Mouse (Mus musculus) stomach, embryonic 14.5 days (tissue): Measurements from ENCODE around the gene Ifrd1. TPM values are rescaled to one million over a fixed set of nuclear protein-coding genes. Genes with fewer than 3 reads are reported as not detected.

Experiments used
- ATAC-seq: fragments of 200-750 bp; cut with Nextera tagmentation; 2 replicates; pipeline ENCODE4 v1.8.0; 2017; ENCODE audit warnings: low read depth, moderate TSS enrichment; ENCODE audit not compliant: insufficient number of reproducible peaks, insufficient read depth, low FRiP score
- H3K27ac ChIP-seq: fragments of 300-500 bp; sonication (generic); 2 replicates; pipeline ENCODE4 v1.5.1; 2014; ENCODE audit warnings: mild to moderate bottlenecking, low read length, moderate library complexity, mixed read lengths
- H3K27me3 ChIP-seq: fragments of 300-500 bp; sonication (generic); 2 replicates; pipeline ENCODE4 v1.6.1; 2014; ENCODE audit warnings: low read length, control low read depth, mixed read lengths; ENCODE audit not compliant: control insufficient read depth, insufficient read depth
- H3K36me3 ChIP-seq: fragments of 300-500 bp; sonication (generic); 2 replicates; pipeline ENCODE4 v1.6.1; 2014; ENCODE audit warnings: mild to moderate bottlenecking, control low read depth, low read length, moderate library complexity, mixed read lengths; ENCODE audit not compliant: control insufficient read depth, insufficient read depth
- H3K4me1 ChIP-seq: fragments of 300-500 bp; sonication (generic); 2 replicates; pipeline ENCODE4 v1.6.1; 2014; ENCODE audit warnings: low read length, control low read depth, mixed read lengths; ENCODE audit not compliant: control insufficient read depth, insufficient read depth
- H3K4me2 ChIP-seq: fragments of 300-500 bp; sonication (generic); replicated peaks from 2 replicates; pipeline ENCODE4 v1.6.1; 2014; ENCODE audit warnings: low read depth, low read length, control low read depth
- H3K4me3 ChIP-seq: fragments of 300-500 bp; sonication (generic); 2 replicates; pipeline ENCODE4 v1.5.1; 2014; ENCODE audit warnings: low read depth, low read length, control low read depth
- H3K9ac ChIP-seq: fragments of 300-500 bp; sonication (generic); replicated peaks from 2 replicates; pipeline ENCODE4 v1.6.1; 2014; ENCODE audit warnings: low read depth, mild to moderate bottlenecking, control low read depth, low read length, moderate library complexity, mixed read lengths
- H3K9me3 ChIP-seq: fragments of 300-500 bp; sonication (generic); 2 replicates; pipeline ENCODE4 v1.6.1; 2016; ENCODE audit warnings: low read depth, low read length, control low read depth; ENCODE audit not compliant: control insufficient read depth
- WGBS: fragments of 180-500 bp; shearing (Covaris S2); extraction: QIAGEN DNeasy Blood & Tissue Kit; methylation state at CpG from one replicate; pipeline ENCODE4 v1.1.7; 2014; 5-methylcytosine and 5-hydroxymethylcytosine counted together
- polyA plus RNA-seq: library from polyadenylated mRNA; unstranded; fragments of >200 nt; fragmentation: Nextera tagmentation; extraction: Ambion mirVana; gene quantifications from 2 replicates; pipeline ENCODE4 v1.2.1, GENCODE M21; 2014

Ifrd1 gene
- polyA plus RNA-seq, 1 experiment from 2014 or later = 86.2 TPM

DNA sequence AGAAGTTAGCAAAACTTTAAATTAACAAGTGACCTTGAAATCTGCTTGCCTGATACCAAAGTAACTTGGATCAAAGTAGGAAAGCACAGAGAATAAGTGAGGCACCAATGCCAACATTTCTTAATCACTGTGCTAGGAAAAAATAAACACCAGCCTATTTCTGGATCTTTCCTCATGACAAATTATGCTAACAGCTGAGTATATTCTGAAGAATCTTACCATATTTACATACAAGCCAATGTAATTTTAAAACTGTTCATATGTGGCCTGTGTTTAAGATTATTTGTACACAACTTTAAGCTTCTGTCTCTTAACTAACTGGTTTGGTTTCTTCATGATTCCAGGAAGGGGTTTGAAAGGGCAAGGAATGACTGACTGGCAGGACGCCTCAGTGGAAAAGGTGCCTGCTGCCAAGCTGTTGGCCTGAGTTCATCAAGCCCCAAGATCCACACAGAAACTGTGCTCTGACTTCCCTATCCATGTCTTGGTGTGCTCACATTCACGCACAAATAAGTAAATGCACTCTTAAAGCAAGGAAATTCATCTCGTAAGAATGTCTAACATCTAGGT is 28.2 kb downstream of the Ifrd1 start:
- Histone ChIP-seq H3K27me3 (no peaks in the 10 kb centered on the region), H3K27ac (no peak overlapping the region), H3K4me3 (no peak overlapping the region; the same call in 1 of the 2 replicates), H3K9me3 (no peaks in the 10 kb centered on the region), H3K36me3 (peaks cover 18% of the 10 kb centered on the region), H3K4me1 (peaks cover 6% of the 10 kb centered on the region; the same call in 1 of the 2 replicates), H3K9ac (no peak overlapping the region), H3K4me2 (peak overlapping the region; percentile 58)
- WGBS = 41% methylated on average over 3 of the region's 3 CpGs
- no peak for ATAC-seq

DNA sequence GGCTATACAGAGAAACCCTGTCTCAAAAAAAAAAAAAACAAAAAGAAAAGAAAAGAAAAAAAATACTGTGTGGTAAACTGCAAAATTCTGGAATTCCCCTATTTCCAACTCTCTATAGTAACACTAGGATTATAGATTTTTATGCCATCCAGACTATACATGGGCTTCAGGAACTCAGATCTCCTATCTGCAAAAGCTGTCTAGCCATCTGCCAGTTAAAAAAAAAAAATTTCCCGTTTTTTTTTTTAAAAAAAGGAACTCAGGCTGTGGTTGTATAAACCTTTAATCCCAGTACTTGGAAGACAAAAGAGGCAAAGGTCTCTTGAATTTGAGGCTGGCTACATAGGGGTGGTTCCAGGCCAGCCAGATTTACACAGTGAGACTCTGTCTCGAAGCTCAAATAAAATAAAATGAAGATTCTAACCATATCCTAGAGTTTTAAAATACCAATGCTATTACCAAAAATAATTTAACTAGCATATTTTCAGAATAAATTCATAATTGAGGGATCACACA is 29.8 kb downstream of the Ifrd1 start:
- H3K4me2 ChIP-seq = no peak overlapping the region

DNA sequence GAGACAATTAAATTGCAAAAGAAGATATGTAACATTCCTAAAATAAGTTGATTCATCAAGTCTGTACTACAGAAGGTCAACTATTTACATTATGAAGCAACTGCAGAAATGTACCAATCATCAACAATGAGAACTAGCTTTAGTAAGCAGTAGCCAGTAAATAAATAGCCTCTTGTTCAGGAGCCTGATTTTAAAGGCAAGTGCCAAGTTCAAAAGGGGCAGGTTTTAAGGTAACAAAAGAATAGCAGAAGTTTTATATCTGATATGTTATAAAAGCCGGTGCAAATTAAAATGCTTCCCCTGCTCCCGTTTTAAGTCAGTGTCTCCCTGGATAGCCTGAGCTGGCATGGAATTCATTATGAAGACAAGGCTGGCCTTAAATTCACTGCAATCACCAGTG is 30.5 kb downstream of the Ifrd1 start:
- H3K36me3 ChIP-seq = peaks cover 41% of the 10 kb centered on the region
- no peaks in the 10 kb centered on the region for H3K27me3 ChIP-seq
- WGBS = 86% methylated on average over 2 of the region's 2 CpGs
- no peak overlapping the region for H3K9ac ChIP-seq
- peaks cover 6% of the 10 kb centered on the region; the same call in 1 of the 2 replicates for H3K4me1 ChIP-seq
- no peak overlapping the region for H3K4me2 ChIP-seq
- H3K4me3 ChIP-seq = no peak overlapping the region
- no peak for ATAC-seq
- no peak overlapping the region for H3K27ac ChIP-seq
- H3K9me3 ChIP-seq = no peaks in the 10 kb centered on the region

More for the DNA sequence above, 29.8 kb downstream of the Ifrd1 start:
- no peak overlapping the region for H3K27ac ChIP-seq
- no peak overlapping the region for H3K9ac ChIP-seq
- no peak overlapping the region for H3K4me3 ChIP-seq
- ATAC-seq = no peak
- H3K4me1 ChIP-seq = peaks cover 6% of the 10 kb centered on the region; the same call in 1 of the 2 replicates
- peaks cover 34% of the 10 kb centered on the region for H3K36me3 ChIP-seq
- no peaks in the 10 kb centered on the region for H3K9me3 ChIP-seq
- WGBS = 69% methylated on average over 2 of the region's 2 CpGs
- H3K27me3 ChIP-seq = no peaks in the 10 kb centered on the region

DNA sequence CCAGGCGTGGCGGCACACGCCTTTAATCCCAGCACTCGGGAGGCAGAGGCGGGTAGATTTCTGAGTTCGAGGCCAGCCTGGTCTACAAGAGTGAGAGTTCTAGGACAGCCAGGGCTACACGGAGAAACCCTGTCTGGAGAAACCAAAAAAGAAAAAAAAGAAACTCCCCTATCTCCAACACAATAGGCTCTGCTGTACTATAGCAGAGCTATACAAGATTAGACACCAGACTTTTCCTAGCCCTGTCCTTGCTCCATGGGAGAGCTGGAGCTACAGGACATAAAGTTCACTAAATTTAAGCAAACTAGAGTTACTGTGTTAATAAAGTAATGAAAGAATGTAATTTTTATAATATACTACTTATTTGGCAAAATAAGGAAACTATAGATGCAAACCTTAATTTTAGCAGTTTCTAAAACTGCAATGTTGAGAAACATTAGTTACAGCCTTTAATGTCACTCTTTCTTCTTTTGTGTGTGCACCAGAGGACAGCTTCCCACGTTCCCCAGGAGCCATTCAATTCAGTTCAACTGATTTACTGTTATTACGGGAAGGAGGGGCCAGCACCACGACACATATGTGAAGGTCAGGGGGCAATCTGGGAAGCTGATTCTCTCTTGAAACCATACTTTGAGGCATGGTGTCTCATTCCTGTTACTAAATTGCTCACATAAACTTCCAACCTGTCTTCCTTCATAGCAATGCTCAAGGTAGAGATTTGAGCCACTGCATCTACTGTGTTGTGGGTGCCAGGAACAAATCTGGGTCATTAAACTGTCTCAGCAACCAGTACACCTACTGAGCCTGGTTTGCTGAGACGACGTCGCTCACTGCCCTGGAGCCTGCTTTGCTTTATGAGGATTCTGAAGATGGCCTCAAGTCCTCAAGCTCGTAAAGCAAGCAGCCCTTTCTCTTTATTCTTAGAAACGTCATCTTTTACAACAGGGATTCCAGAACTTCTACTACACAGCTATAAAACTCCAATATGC is 33.1 kb downstream of the Ifrd1 start:
- no peaks in the 10 kb centered on the region for H3K27me3 ChIP-seq
- H3K27ac ChIP-seq = no peak overlapping the region
- no peak for ATAC-seq
- H3K4me3 ChIP-seq = no peak overlapping the region
- 91% methylated on average over 15 of the region's 15 CpGs for WGBS
- no peak overlapping the region for H3K9ac ChIP-seq
- H3K9me3 ChIP-seq = no peaks in the 10 kb centered on the region
- no peak overlapping the region for H3K4me2 ChIP-seq
- H3K36me3 ChIP-seq = peaks cover 56% of the 10 kb centered on the region
- H3K4me1 ChIP-seq = peaks cover 1% of the 10 kb centered on the region; the same call in 1 of the 2 replicates

DNA sequence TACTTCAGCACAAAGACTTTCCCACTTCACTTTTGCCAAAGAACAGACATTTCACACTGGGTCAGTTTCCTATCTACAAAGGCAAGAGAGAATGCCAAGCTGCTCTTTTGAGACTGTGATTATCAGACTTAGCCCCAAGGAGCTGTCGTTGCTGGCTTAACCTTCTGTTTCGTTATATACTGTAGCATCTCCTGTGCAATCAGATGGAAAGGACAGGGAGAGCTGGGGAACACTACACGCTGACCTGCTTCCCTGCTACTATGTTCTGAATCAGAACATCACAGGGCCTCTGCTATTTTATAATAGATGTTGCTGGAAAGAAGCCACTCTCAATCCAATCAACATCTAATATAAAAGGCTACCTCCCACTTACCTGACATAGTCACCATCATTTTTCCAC is 39.3 kb downstream of the Ifrd1 start:
- H3K9ac ChIP-seq = no peak overlapping the region
- H3K27me3 ChIP-seq = no peaks in the 10 kb centered on the region
- H3K27ac ChIP-seq = no peak overlapping the region
- H3K4me1 ChIP-seq = no peaks in the 10 kb centered on the region
- 88% methylated on average over 3 of the region's 3 CpGs for WGBS
- no peak overlapping the region for H3K4me2 ChIP-seq
- no peaks in the 10 kb centered on the region for H3K9me3 ChIP-seq
- H3K36me3 ChIP-seq = peaks cover 67% of the 10 kb centered on the region
- ATAC-seq = no peak
- no peak overlapping the region for H3K4me3 ChIP-seq

DNA sequence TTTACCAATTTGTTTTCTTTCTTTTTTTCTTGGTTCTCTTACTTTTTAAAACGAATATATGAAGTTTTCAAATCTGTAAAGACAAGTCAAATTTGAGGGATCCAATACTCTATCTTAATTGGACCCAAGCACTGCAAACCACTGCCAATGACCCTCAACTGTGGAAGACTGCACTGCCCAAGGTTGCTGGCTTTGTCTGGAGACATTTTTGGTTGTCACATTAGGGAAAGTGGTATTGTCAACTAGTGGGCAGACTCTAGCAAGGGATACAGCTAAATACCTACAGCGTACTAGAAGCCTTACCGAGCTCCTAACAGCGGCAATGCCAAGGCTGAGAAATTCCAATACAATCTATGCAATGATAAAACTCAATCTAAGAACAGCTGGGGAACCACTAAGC is 40.4 kb downstream of the Ifrd1 start:
- Histone ChIP-seq H3K9ac (no peak overlapping the region), H3K9me3 (no peaks in the 10 kb centered on the region), H3K27me3 (no peaks in the 10 kb centered on the region), H3K4me1 (no peaks in the 10 kb centered on the region), H3K27ac (no peak overlapping the region), H3K4me3 (no peak overlapping the region), H3K4me2 (no peak overlapping the region), H3K36me3 (peaks cover 58% of the 10 kb centered on the region)
- ATAC-seq = no peak
- WGBS = 95% methylated on average over 4 of the region's 4 CpGs

DNA sequence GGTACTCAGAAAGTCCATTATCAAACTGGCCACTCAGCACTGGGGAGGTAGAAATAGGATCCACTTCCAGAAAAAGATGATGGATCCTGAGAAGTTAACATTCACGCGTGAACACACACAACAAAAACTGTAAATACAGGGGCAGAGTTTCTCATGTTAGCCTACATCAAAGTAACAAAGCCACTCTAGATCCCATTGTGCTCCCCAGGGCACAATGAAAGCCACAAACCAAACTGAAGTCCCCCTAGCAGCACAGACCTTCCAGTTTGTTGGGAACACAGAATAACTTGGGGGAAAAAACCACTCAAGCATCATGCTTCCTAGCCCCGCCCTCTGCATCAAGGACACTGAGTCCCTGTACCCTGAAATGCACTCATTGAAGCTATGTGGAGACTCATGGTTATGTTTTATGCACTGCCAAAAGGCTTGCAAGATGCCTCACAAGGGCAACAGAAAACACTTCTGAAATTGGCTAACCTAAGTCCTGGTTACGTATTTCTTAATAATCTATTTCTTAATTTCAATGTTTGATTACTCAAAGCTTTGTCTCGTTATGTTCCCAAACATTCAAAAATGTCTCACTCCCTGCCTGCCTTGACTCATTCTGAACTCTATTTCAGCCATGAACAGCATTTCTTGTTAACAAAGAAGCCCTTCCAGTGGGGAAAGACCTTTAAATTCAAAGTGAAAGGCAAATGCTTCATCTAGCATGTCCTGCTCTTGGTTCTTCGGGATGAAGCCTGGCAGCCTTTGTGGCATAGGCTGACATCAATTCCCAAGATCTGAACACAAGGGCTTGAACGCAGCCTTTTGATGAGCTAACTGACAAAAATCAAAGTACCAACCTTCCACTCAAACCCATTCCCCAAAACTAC is 45.9 kb downstream of the Ifrd1 start:
- ATAC-seq = no peak
- no peaks in the 10 kb centered on the region for H3K4me1 ChIP-seq
- H3K27ac ChIP-seq = no peak overlapping the region
- no peak overlapping the region for H3K4me3 ChIP-seq
- peaks cover 39% of the 10 kb centered on the region for H3K36me3 ChIP-seq
- no peak overlapping the region for H3K4me2 ChIP-seq
- H3K9me3 ChIP-seq = no peaks in the 10 kb centered on the region
- WGBS = 85% methylated on average over 7 of the region's 7 CpGs
- H3K9ac ChIP-seq = no peak overlapping the region
- no peaks in the 10 kb centered on the region for H3K27me3 ChIP-seq
